Mouse (Mus musculus) embryo, embryonic 10 days (tissue): Measurements from ENCODE around the gene Tex52.
"Not testable (repeated sequence)": the region's sequence is repeated elsewhere in the genome, so short reads cannot be mapped to it uniquely, and the experiment has no call there.

Experiments used
- DNase-seq: peaks from one replicate; pipeline ENCODE4 v3.0.0-alpha.2; 2015; ENCODE audit warnings: low spot score

Tex52 gene

GRCm38 (mm10) chr6:128380594-128381167, 5.4 kb downstream of the Tex52 start:
- DNase-seq = not testable (repeated sequence)

GRCm38 (mm10) chr6:128381254-128381653, 6.0 kb downstream of the Tex52 start:
- no peak for DNase-seq

GRCm38 (mm10) chr6:128383752-128384151, 8.5 kb downstream of the Tex52 start:
- no peak for DNase-seq

GRCm38 (mm10) chr6:128385026-128385425, 9.8 kb downstream of the Tex52 start:
- no peak for DNase-seq

GRCm38 (mm10) chr6:128389185-128389584, 13.9 kb downstream of the Tex52 start:
- DNase-seq = no peak

GRCm38 (mm10) chr6:128390683-128391082, 15.4 kb downstream of the Tex52 start:
- DNase-seq = no peak

DNA sequence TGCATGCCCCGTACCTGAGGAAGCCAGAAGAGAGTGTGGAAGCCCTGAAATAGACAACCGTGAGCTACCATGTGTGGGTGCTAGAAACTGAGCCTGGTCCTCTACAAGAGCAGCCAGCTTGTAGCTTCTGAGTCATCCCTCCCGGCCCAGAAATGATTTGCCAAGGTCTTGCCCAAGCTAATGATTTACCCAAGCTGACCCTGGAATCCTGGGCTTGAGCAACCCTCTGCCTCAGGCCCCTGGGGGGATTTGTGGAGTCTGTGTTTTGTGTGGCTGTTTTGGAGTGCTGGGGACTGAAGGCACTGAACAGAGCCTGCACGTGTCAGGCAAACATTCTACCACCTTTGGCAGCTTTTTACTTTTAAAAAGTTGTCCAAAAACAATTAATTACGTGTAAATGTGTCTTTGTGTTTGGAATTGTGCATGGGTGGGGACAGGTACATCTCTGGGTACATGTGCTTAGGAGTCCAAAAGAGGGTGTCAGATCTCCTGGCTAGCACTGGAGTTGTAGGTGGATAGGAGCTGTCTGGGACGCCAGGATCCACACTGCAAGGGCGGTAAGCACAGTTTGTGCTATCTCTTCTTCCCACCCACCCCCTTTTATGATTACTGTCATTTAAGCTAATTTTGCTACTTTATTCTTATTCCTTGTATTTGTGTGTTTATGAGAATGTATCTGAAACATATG, 22.5 kb downstream of the Tex52 start:
- no peak for DNase-seq

DNA sequence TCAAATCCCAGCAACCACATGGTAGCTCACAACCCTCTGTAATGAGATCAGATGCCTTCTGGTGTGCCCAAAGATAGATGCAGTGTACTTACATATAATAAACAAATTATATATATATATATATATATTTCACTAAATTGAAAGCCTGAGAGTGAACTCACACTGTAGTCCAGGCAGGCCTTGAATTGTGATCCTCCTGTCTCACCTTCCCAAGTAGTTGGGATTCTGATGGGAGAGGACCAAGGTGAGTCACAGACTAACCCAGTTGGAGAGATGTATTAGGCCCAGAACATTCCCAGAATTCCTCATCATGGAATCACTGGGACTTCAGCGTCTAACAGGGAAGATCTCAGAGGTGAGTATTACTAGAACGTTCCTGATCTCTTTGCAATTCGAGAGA, 23.7 kb downstream of the Tex52 start, which contains the start of gene Nrip2:
Gene Nrip2 (plus strand): TSS at position 301 of the 400 bp plus-strand sequence.
- DNase-seq = no peak

DNA sequence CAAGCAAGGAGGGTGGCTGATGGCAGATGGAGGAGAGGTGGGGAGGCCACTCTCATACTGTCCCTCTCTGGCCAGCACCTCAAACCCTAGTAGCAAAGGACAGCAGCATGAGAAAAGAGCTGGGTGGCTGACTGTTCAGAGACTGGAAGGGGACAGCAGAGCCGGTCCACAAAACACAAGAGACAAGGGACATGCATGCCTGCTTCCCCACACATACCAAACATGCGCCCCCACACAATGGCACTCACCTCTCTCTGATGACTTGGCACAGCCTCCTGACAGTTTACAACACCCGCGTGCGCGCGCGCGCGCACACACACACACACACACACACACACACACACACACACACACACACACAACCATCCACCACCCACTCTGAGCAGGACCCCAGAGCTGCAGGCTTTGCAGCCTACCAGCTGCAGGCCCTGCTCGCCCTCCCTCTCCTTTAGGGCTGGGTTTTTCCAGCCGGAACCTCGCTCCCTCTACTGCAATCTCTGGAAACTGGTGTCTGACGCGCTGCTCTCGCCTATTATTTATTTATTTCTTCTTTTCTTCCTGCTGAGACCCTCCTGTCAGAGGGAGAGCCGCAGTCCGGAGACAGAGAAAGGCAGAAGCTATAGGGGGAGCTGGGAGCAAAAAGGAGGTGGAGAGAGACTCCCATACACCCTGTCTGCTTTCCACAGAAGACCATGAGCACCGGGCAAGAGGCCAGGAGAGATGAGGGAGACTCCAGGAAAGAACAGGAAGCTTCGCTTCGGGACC, 24.3 kb downstream of the Tex52 start:
- no peak for DNase-seq

- no peak for DNase-seq
These were observed 29.5 kb downstream of the Tex52 start for GRCm38 (mm10) chr6:128404708-128405107.

GRCm38 (mm10) chr6:128408544-128409125, 33.4 kb downstream of the Tex52 start:
- DNase-seq = no peak

DNA sequence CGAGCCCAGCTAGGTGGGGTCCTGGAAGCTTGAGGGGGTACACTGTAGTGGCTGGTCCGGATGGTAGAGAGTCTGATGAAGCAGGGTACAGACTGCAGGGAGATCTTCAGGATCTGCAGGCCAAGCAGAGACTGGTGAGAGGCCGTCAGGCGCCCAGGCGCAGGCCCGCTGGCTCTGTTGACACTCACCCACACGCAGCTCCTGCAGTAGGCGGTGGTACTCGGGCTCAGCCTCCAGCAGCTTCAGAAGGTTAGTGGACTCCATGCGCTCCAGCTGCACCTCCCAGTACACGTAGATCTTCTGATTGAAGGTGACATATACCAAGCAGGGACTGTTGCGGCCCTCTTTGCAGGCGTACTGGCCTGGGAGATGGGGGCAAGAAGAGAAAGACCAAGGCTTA, 35.0 kb downstream of the Tex52 start:
- no peak for DNase-seq

DNA sequence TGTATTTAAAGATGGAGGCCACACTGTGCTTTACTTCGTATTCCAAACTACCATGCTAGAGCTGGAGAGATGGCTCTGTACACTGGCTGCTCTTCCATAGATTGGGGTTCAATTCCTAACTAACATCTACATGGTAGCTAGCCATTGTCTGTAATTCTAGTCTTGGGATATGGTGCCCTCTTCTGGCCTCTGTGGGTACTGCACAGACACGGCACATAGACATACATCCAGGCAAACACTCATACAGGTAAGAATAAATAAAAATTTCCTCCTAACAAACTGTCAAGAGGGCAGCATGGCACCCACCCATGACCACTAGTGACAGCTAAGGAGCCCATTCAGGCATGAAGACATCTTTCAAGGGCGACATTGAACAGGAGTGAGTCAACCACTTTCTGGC, 35.9 kb downstream of the Tex52 start:
- peak; percentile 75 for DNase-seq

DNA sequence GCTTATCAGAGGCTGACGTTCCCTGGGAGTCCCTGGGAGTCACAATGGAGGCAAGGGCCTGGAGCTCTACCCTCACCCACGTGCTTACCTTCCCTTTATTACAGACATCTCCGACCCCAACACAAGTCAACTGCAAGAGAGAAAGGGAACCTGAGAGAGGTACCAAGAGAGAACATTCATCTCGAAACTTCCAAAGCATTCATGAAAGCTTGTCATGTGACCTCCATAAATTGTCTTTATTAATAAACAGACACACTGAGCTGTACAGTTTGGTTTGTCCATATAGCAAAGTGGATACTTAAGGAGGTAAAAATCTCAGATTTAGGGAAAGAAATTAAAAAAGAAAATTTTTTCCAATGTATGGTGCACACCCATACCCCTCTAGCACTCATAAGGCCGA, 40.9 kb downstream of the Tex52 start:
- DNase-seq = no peak

GRCm38 (mm10) chr6:128418076-128418475, 42.8 kb downstream of the Tex52 start:
- DNase-seq = no peak

GRCm38 (mm10) chr6:128421036-128421435, 45.8 kb downstream of the Tex52 start:
- DNase-seq = no peak

DNA sequence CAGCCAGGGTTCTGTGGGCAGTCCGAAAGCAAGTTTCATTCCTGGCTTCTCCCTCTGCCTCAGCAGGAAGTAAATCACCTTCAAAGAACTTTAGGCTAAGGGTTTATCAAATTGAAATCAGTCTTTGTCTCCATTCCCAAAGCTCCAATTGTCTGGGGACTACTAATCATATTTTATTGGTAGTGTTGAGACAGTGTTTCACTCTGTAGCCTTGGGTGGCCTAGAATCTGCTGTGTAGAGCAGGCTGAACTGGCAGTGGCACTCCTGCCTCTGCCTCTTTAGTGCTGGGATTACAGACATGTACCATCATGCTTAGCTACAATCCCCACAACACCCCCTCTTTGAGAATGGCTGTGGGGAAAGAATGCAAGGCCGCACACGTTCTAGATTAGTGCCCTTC, 46.2 kb downstream of the Tex52 start:
- DNase-seq = no peak

DNA sequence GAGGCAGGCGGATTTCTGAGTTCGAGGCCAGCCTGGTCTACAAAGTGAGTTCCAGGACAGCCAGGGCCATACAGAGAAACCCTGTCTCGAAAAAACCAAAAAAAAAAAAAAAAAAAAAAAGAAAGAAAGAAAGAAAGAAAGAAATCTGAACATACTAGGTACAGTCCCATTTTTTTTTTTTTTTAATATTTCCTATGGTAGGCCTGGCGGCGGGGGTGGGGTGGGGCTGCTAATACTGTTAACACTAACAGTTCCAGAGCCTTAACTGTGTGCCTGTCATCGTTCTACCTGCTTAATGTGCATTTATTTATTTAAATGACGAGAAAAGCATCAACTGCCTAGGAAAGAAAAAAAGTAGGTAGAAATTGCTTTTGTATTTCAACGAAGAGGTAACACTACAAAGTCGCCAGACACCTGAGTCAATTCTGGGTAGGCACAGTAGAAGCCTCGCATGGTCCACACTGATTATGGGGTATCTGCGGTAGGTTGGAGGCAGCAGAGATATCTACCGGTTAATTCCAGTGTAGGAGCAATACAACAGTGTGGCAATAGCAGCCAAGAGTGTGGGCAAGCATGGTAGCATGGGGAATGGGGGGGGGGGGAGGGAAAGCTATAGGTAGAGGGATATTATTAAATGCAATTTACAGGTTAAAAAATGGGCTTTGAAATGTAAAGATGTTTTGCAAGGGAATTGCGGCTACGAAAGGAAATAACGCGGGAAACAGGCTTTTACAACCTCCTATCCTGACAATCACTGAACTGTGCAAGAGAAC, 48.4 kb downstream of the Tex52 start:
- peak; percentile 21 for DNase-seq

- DNase-seq = peak; percentile 98
These were observed 49.2 kb downstream of the Tex52 start, which contains the start of gene Itfg2 for GRCm38 (mm10) chr6:128424269-128425019. Itfg2 (minus strand) TSS chr6:128424931.

- DNase-seq = no peak
These were observed 49.8 kb downstream of the Tex52 start for GRCm38 (mm10) chr6:128425046-128425445.

DNA sequence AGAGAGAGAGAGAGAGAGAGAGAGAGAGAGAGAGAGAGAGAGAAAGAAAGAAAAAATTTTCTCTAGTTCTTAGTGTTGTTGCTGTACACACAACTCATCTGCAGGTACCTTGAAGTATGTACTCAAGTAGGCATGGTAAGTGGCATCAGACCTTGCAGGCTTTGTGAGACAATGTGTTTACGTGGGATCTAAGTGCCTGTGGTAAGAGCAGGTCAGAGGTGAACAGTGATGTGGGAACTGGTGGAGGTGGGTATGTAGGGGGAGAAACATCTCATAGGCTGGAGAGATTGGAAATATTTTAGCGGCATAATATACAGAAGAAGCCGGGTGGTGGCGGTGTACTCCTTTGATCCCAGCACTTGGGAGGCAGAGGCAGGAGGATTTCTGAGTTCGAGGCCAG, 52.3 kb downstream of the Tex52 start:
- DNase-seq = no peak
